Mouse (Mus musculus): ENCODE results near the gene Gm20219.

Gm20219 gene

GRCm38 (mm10) chr17:56554122-56554551 lies at the start of gene Gm20219:
TSS of gene Gm20219 (minus strand) at chr17:56554387.
- DNase-seq (ENCODE audit: low spot score in 2 of 2): no peak

- no peak for DNase-seq (ENCODE audit: low spot score in 2 of 2)
Observed at GRCm38 (mm10) chr17:56604070-56604380, 49.8 kb upstream of the Gm20219 start.

GRCm38 (mm10) chr17:56603186-56604069 lies 49.2 kb upstream of the Gm20219 start:
- DNase-seq (ENCODE audit: low spot score in 2 of 2): no peak

- DNase-seq (ENCODE audit: low spot score in 2 of 2): no peak
Observed at GRCm38 (mm10) chr17:56593527-56594271, 39.5 kb upstream of the Gm20219 start.

GRCm38 (mm10) chr17:56592553-56592952 lies 38.4 kb upstream of the Gm20219 start:
- DNase-seq (ENCODE audit: low spot score in 2 of 2): no peak

GRCm38 (mm10) chr17:56588921-56589320 lies 34.7 kb upstream of the Gm20219 start:
- DNase-seq (ENCODE audit: low spot score in 2 of 2): no peak

GRCm38 (mm10) chr17:56587773-56588172 lies 33.6 kb upstream of the Gm20219 start:
- DNase-seq (ENCODE audit: low spot score in 2 of 2): no peak

- DNase-seq (ENCODE audit: low spot score in 2 of 2): no peak
Observed at GRCm38 (mm10) chr17:56585171-56585821, 31.1 kb upstream of the Gm20219 start.

- peak; percentile 99 for DNase-seq (ENCODE audit: low spot score in 2 of 2)
Observed at GRCm38 (mm10) chr17:56584257-56585130, 30.3 kb upstream of the Gm20219 start, which contains the start of the genes Safb2 and Safb. TSS of gene Safb2 (minus strand) at chr17:56584585. TSS of gene Safb (plus strand) at chr17:56584825.

GRCm38 (mm10) chr17:56583611-56584256 lies 29.5 kb upstream of the Gm20219 start:
- peak; percentile 40 to 50 for DNase-seq (ENCODE audit: low spot score in 2 of 2)

- no peak for DNase-seq (ENCODE audit: low spot score in 2 of 2)
Observed at GRCm38 (mm10) chr17:56583071-56583470, 28.9 kb upstream of the Gm20219 start.

GRCm38 (mm10) chr17:56572939-56573338 lies 18.8 kb upstream of the Gm20219 start:
- DNase-seq (ENCODE audit: low spot score in 2 of 2): no peak

GRCm38 (mm10) chr17:56572154-56572553 lies 18.0 kb upstream of the Gm20219 start:
- no peak for DNase-seq (ENCODE audit: low spot score in 2 of 2)

GRCm38 (mm10) chr17:56570287-56570686 lies 16.1 kb upstream of the Gm20219 start:
- DNase-seq (ENCODE audit: low spot score in 2 of 2): no peak

GRCm38 (mm10) chr17:56567370-56567769 lies 13.2 kb upstream of the Gm20219 start:
- DNase-seq (ENCODE audit: low spot score in 2 of 2): no peak

GRCm38 (mm10) chr17:56566918-56567317 lies 12.7 kb upstream of the Gm20219 start:
- DNase-seq (ENCODE audit: low spot score in 2 of 2): no peak

- no peak for DNase-seq (ENCODE audit: low spot score in 2 of 2)
Observed at GRCm38 (mm10) chr17:56566293-56566692, 12.1 kb upstream of the Gm20219 start.

- DNase-seq (ENCODE audit: low spot score in 2 of 2): no peak
Observed at GRCm38 (mm10) chr17:56561866-56562265, 7.7 kb upstream of the Gm20219 start.

GRCm38 (mm10) chr17:56560131-56560530 lies 5.9 kb upstream of the Gm20219 start:
- DNase-seq (ENCODE audit: low spot score in 2 of 2): no peak

GRCm38 (mm10) chr17:56559386-56559785 lies 5.2 kb upstream of the Gm20219 start:
- DNase-seq (ENCODE audit: low spot score in 2 of 2): no peak

- DNase-seq (ENCODE audit: low spot score in 2 of 2): peak in 1 of 2 experiments; percentile 75
Observed at GRCm38 (mm10) chr17:56558448-56558847, 4.3 kb upstream of the Gm20219 start.
